Mouse (Mus musculus) bone marrow, adult 2 months (tissue): ENCODE results near the gene Esrrg.

Source experiments
- CTCF ChIP-seq: fragments of 200-500 bp; IDR thresholded peaks from 2 replicates; pipeline ENCODE4 v1.5.1; 2011; ENCODE audit warnings: low read length, control low read depth; ENCODE audit not compliant: control insufficient read depth, insufficient read depth
- POLR2A ChIP-seq: fragments of 200-500 bp; IDR thresholded peaks from 2 replicates; pipeline ENCODE4 v1.6.1; 2011; ENCODE audit warnings: low read depth, mild to moderate bottlenecking, control low read depth, low read length, borderline replicate concordance; ENCODE audit not compliant: control insufficient read depth

GRCm38 (mm10) chr1:188030116-188030515 is 421.5 kb downstream of the Esrrg start:
- TF ChIP-seq POLR2A (no peak), CTCF (no peak)
